Mouse (Mus musculus) CH12.LX (cell line): ENCODE measurements at regions not wholly inside any gene's neighbourhood (a gene's known extent, or its start where the extent isn't known, plus 50 kb on each side); places are given as distances from the start of the nearest gene placed in this dataset.

Experiments
- DNase-seq: peaks from one replicate; pipeline ENCODE4 v3.0.0-alpha.2; 2013; ENCODE audit errors: extremely low read depth
- H3K27ac ChIP-seq: 2 replicates; pipeline ENCODE4 v1.5.1; 2012; ENCODE audit warnings: low read depth, mild to moderate bottlenecking, control low read depth, moderate library complexity; ENCODE audit not compliant: insufficient read depth
- H3K27me3 ChIP-seq: replicated peaks from 2 replicates; pipeline ENCODE3; 2012; ENCODE audit warnings: inconsistent platforms
- H3K36me3 ChIP-seq, 2 experiments: replicated peaks in 1 of 2; 2 replicates each; pipeline versions ENCODE3 to v1.6.1; 2012; ENCODE audit warnings: inconsistent platforms in 1 of 2, low read length in 1 of 2, mild to moderate bottlenecking in 1 of 2, mixed read lengths in 1 of 2, moderate library complexity in 1 of 2; ENCODE audit not compliant: control insufficient read depth in 1 of 2, insufficient read depth in 1 of 2
- H3K4me1 ChIP-seq, 2 experiments: 2 replicates each; pipeline ENCODE4 v1.6.1; 2012; ENCODE audit warnings: inconsistent platforms in 1 of 2, moderate library complexity in 1 of 2; ENCODE audit not compliant: insufficient read depth in 2 of 2, control insufficient read depth in 1 of 2
- H3K4me2 ChIP-seq: 2 replicates; pipeline ENCODE4 v1.6.1; 2012; ENCODE audit warnings: low read depth, mild to moderate bottlenecking, control low read depth; ENCODE audit not compliant: poor library complexity, insufficient read depth, severe bottlenecking
- H3K4me3 ChIP-seq, 3 experiments: fragments of 150-350 bp in 1 of 3; sonication (generic) in 1 of 3; replicated peaks in 1 of 3; 2 replicates each; pipeline versions ENCODE3 to v1.5.1; 2011 to 2012; ENCODE audit warnings: low read depth in 2 of 3, low read length in 2 of 3, mild to moderate bottlenecking in 2 of 3, moderate library complexity in 2 of 3, control low read depth in 1 of 3, improper control_type of control experiment in 1 of 3, inconsistent platforms in 1 of 3, mixed read lengths in 1 of 3; ENCODE audit not compliant: poor library complexity in 1 of 3
- H3K79me2 ChIP-seq: replicated peaks from 2 replicates; pipeline ENCODE4 v1.6.1; 2012; ENCODE audit warnings: mild to moderate bottlenecking, moderate library complexity; ENCODE audit not compliant: control insufficient read depth, poor library complexity, insufficient read depth, severe bottlenecking; ENCODE audit errors: extremely low read depth
- H3K9ac ChIP-seq: 2 replicates; pipeline ENCODE4 v1.6.1; 2012; ENCODE audit warnings: low read depth, mild to moderate bottlenecking, control low read depth, moderate library complexity; ENCODE audit not compliant: insufficient read depth
- H3K9me3 ChIP-seq: replicated peaks from 2 replicates; pipeline ENCODE3; 2012; ENCODE audit warnings: low read length, inconsistent platforms, mixed read lengths
- BHLHE40 ChIP-seq: IDR thresholded peaks from 2 replicates; pipeline ENCODE4 v1.6.1; 2011; ENCODE audit warnings: mild to moderate bottlenecking, low read depth, low read length, improper control_type of control experiment
- CHD1 ChIP-seq: IDR thresholded peaks from 2 replicates; pipeline ENCODE4 v1.6.1; 2012; ENCODE audit warnings: low read depth, low read length, improper control_type of control experiment, inconsistent platforms
- CHD2 ChIP-seq: IDR thresholded peaks from 2 replicates; pipeline ENCODE4 v1.6.1; 2011; ENCODE audit warnings: low read length, improper control_type of control experiment
- CTCF ChIP-seq, 2 experiments: IDR thresholded peaks in 1 of 2; conservative IDR thresholded peaks in 1 of 2; 2 replicates each; pipeline ENCODE4 v1.5.1; 2011 to 2012; ENCODE audit warnings: low read depth in 2 of 2, low read length in 2 of 2, improper control_type of control experiment in 1 of 2, inconsistent platforms in 1 of 2, mild to moderate bottlenecking in 1 of 2, moderate library complexity in 1 of 2
- E2F4 ChIP-seq: IDR thresholded peaks from 2 replicates; pipeline ENCODE4 v1.6.1; 2011; ENCODE audit warnings: low read depth, low read length, improper control_type of control experiment; ENCODE audit not compliant: insufficient replicate concordance
- ELF1 ChIP-seq: IDR thresholded peaks from 2 replicates; pipeline ENCODE4 v1.6.1; 2014; ENCODE audit warnings: low read depth, mild to moderate bottlenecking, inconsistent platforms, low read length, improper control_type of control experiment
- EP300 ChIP-seq: IDR thresholded peaks from 2 replicates; pipeline ENCODE4 v1.6.1; 2011; ENCODE audit warnings: low read length, improper control_type of control experiment
- ETS1 ChIP-seq: conservative IDR thresholded peaks from 2 replicates; pipeline ENCODE4 v1.6.1; 2012; ENCODE audit warnings: low read depth, mild to moderate bottlenecking, inconsistent platforms, low read length, improper control_type of control experiment, moderate library complexity
- GABPA ChIP-seq: IDR thresholded peaks from 2 replicates; pipeline ENCODE4 v1.6.1; 2012; ENCODE audit warnings: low read depth, low read length, improper control_type of control experiment, inconsistent platforms; ENCODE audit not compliant: insufficient replicate concordance
- HCFC1 ChIP-seq: IDR thresholded peaks from 2 replicates; pipeline ENCODE4 v1.6.1; 2012; ENCODE audit warnings: low read depth, mild to moderate bottlenecking, inconsistent platforms, low read length, improper control_type of control experiment
- IRF4 ChIP-seq: IDR thresholded peaks from 2 replicates; pipeline ENCODE4 v1.6.1; 2014; ENCODE audit warnings: low read depth, mild to moderate bottlenecking, inconsistent platforms, low read length, improper control_type of control experiment
- JUN ChIP-seq: IDR thresholded peaks from 2 replicates; pipeline ENCODE4 v1.6.1; 2011; ENCODE audit warnings: low read depth, mild to moderate bottlenecking, low read length, improper control_type of control experiment, moderate library complexity; ENCODE audit not compliant: insufficient read depth
- JUND ChIP-seq: conservative IDR thresholded peaks from 2 replicates; pipeline ENCODE4 v1.6.1; 2011; ENCODE audit warnings: low read depth, low read length, improper control_type of control experiment
- KAT2A ChIP-seq: IDR thresholded peaks from 2 replicates; pipeline ENCODE4 v1.6.1; 2012; ENCODE audit warnings: low read length, improper control_type of control experiment, inconsistent platforms; ENCODE audit not compliant: insufficient replicate concordance
- MAX ChIP-seq: IDR thresholded peaks from 2 replicates; pipeline ENCODE4 v1.6.1; 2011; ENCODE audit warnings: low read length, improper control_type of control experiment
- MEF2A ChIP-seq: IDR thresholded peaks from 2 replicates; pipeline ENCODE4 v1.6.1; 2014; ENCODE audit warnings: low read depth, mild to moderate bottlenecking, inconsistent platforms, low read length, improper control_type of control experiment, borderline replicate concordance
- MXI1 ChIP-seq: IDR thresholded peaks from 2 replicates; pipeline ENCODE4 v1.6.1; 2011; ENCODE audit warnings: mild to moderate bottlenecking, low read depth, low read length, improper control_type of control experiment
- PAX5 ChIP-seq: IDR thresholded peaks from 2 replicates; pipeline ENCODE4 v1.6.1; 2012; ENCODE audit warnings: low read length, inconsistent platforms, mixed read lengths
- POLR2A ChIP-seq: IDR thresholded peaks from 2 replicates; pipeline ENCODE4 v1.6.1; 2011; ENCODE audit warnings: low read depth, mild to moderate bottlenecking, improper control_type of control experiment, low read length
- POLR2AphosphoS2 ChIP-seq: IDR thresholded peaks from 2 replicates; pipeline ENCODE4 v1.6.1; 2011; ENCODE audit warnings: low read depth, low read length, improper control_type of control experiment
- RAD21 ChIP-seq: IDR thresholded peaks from 2 replicates; pipeline ENCODE4 v1.6.1; 2011; ENCODE audit warnings: low read depth, mild to moderate bottlenecking, low read length, improper control_type of control experiment, moderate library complexity
- RCOR1 ChIP-seq: conservative IDR thresholded peaks from 2 replicates; pipeline ENCODE4 v1.6.1; 2012; ENCODE audit warnings: low read depth, mild to moderate bottlenecking, inconsistent platforms, low read length, improper control_type of control experiment
- SIN3A ChIP-seq: IDR thresholded peaks from 2 replicates; pipeline ENCODE4 v1.6.1; 2012; ENCODE audit warnings: low read length, improper control_type of control experiment, inconsistent platforms
- SMC3 ChIP-seq: IDR thresholded peaks from 2 replicates; pipeline ENCODE4 v1.6.1; 2011; ENCODE audit warnings: low read depth, low read length, improper control_type of control experiment
- USF2 ChIP-seq: conservative IDR thresholded peaks from 2 replicates; pipeline ENCODE4 v1.6.1; 2011; ENCODE audit warnings: low read depth, low read length, improper control_type of control experiment
- ZC3H11A ChIP-seq: IDR thresholded peaks from 2 replicates; pipeline ENCODE4 v1.6.1; 2012; ENCODE audit warnings: low read depth, mild to moderate bottlenecking, inconsistent platforms, low read length, improper control_type of control experiment
- ZKSCAN1 ChIP-seq: IDR thresholded peaks from 2 replicates; pipeline ENCODE4 v1.6.1; 2012; ENCODE audit warnings: low read depth, inconsistent platforms, low read length, improper control_type of control experiment, borderline replicate concordance
- ZMIZ1 ChIP-seq: IDR thresholded peaks from 2 replicates; pipeline ENCODE4 v1.6.1; 2012; ENCODE audit warnings: low read depth, mild to moderate bottlenecking, inconsistent platforms, low read length, improper control_type of control experiment
- ZNF384 ChIP-seq: IDR thresholded peaks from 2 replicates; pipeline ENCODE4 v1.6.1; 2012; ENCODE audit warnings: low read depth, low read length, improper control_type of control experiment, inconsistent platforms
- dilution Hi-C: fragments of 300-500 bp; cut with MboI; formaldehyde crosslinking; loops from 2 replicates; pipeline ENCODE4 v1.14.3; 2020; ENCODE audit warnings: low sequenced_read_pairs; ENCODE audit not compliant: extremely low pct_unique_long_range_greater_than_20kb, extremely low pct_ligation_motif_present
- in situ Hi-C: fragments of 300-500 bp; cut with MboI; formaldehyde crosslinking; loops from 3 replicates; pipeline ENCODE4 v1.14.3; 2019; ENCODE audit warnings: low sequenced_read_pairs, low pct_ligation_motif_present, low pct_unique_long_range_greater_than_20kb, mixed read lengths

GRCm38 (mm10) chr2:137574845-137575449 lies 458.5 kb upstream of the Jag1 start:
- in situ Hi-C loops: no loop called here
- Histone ChIP-seq H3K9me3 (peaks cover 19% of the 10 kb centered on the region), H3K27ac (no peak overlapping the region), H3K27me3 (no peaks in the 10 kb centered on the region)
- TF ChIP-seq E2F4: no peak
- no peak for TF ChIP-seq CHD1
- TF ChIP-seq ZKSCAN1: no peak
- TF ChIP-seq ETS1: no peak
- TF ChIP-seq KAT2A: no peak
- no peak for TF ChIP-seq JUN
- no peak for TF ChIP-seq BHLHE40
- TF ChIP-seq IRF4: no peak
- no peak for TF ChIP-seq SIN3A
- TF ChIP-seq CHD2: no peak
- TF ChIP-seq MXI1: no peak
- TF ChIP-seq SMC3: no peak
- no peak for TF ChIP-seq EP300
- no peak for TF ChIP-seq ELF1
- TF ChIP-seq MAX: no peak
- no peak for TF ChIP-seq CTCF (conservative IDR thresholded peaks at IDR 0.05 in 1 of 2, IDR thresholded peaks at IDR 0.05 in 1 of 2; ENCODE audit: low read depth in 2 of 2, low read length in 2 of 2)
- TF ChIP-seq POLR2A: no peak
- no peak for TF ChIP-seq JUND
- no peak for TF ChIP-seq MEF2A
- TF ChIP-seq, all 38 proteins: peak for 0
- Histone ChIP-seq H3K4me2 (no peak overlapping the region), H3K9ac (no peak overlapping the region), H3K4me1 (no peaks in the 10 kb centered on the region), H3K36me3 (no peaks in the 10 kb centered on the region), H3K79me2 (no peaks in the 10 kb centered on the region), H3K4me3 (no peak overlapping the region)
- dilution Hi-C loops: no loop called here
- no peak for DNase-seq

DNA sequence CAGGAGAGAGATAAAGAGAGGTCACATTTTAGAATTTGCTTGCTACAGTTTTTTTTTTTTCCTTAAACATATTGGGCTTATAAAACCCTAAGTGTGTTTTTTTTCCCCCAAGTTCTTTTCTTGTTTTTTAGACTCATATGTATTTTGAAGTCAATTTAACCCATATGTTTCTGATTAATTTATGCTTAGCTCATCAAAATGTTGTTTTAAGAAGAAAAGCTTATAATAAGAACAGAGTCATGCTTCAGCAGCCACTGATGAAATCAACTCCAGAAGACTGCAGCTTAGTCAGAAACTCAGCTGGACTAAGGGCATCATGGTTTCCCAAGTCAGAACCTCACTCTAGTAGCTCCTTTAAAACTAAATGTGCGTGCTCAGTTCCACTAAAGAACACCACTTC lies 454.7 kb upstream of the Jag1 start:
- dilution Hi-C loops (no loop called here), in situ Hi-C loops (no loop called here)
- no peaks in the 10 kb centered on the region for H3K27me3 ChIP-seq
- no peaks in the 10 kb centered on the region for H3K36me3 ChIP-seq
- H3K27ac ChIP-seq: no peak overlapping the region
- TF ChIP-seq USF2 (no peak), ZMIZ1 (no peak), ZC3H11A (no peak), RCOR1 (no peak), JUN (no peak), PAX5 (no peak), GABPA (no peak), RAD21 (no peak), ELF1 (no peak), BHLHE40 (no peak), ZKSCAN1 (no peak), HCFC1 (no peak), E2F4 (no peak), POLR2A (no peak), POLR2AphosphoS2 (no peak), ZNF384 (no peak)
- H3K4me3 ChIP-seq: no peak overlapping the region
- peaks cover 21% of the 10 kb centered on the region for H3K9me3 ChIP-seq
- DNase-seq: no peak
- H3K4me1 ChIP-seq: no peaks in the 10 kb centered on the region
- H3K4me2 ChIP-seq: no peak overlapping the region
- H3K79me2 ChIP-seq: no peaks in the 10 kb centered on the region
- H3K9ac ChIP-seq: no peak overlapping the region
